In the genomic region with DNA sequence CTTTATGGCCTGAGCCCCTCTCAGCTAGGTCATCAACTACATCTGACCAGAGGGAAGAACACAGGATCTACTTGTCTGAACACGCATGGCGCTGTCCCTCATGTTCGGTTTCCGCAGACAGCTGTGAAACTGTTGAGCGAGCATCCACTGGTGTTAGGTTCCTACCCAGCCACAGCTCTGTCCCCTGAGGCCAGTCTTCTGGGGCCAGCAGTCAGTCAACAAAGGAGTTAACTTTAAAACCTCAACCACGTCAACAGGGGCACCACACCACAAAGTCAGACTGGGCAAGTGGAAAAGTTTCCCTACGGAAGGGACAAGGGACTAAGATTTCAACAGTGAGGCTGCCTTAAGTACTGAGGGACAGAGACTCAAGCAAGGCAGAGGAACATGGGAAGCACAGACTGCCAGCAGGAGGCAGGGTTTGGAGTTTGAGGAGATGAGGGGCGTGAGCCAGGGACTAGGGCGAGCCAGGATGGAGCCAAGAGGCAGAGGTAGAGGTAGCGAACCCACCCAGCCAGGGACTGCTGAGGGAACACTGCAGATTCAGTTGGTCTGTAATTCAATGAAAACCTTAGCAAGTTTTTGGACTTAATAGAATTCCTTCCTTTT, we compare ENCODE assay signal across 11 mouse cellular contexts. TPM values are rescaled to one million over a fixed set of nuclear protein-coding genes. Genes with fewer than 3 reads are reported as not detected.
DNase-seq lines count a peak whose midpoint lies in the region; ATAC-seq and TF ChIP-seq lines count a peak whose summit lies in the region.
"Had no signal": no experiment of that assay in that cellular context is flagged by ENCODE, and none has a peak within 500 bp of the region (broad histone marks: within the 10 kb centered on the region; RNA-seq: fewer than 3 reads in every experiment).

No protein-coding gene starts in this region.

- no peaks in the 10 kb centered on the region for H3K9me3 ChIP-seq in intestine, embryonic 16.5 days (ENCODE audit: control insufficient read depth, low read length)
- H3K9me3 ChIP-seq in intestine, embryonic 15.5 days = no peaks in the 10 kb centered on the region

- peak overlapping the region; percentile 9; the same call in 1 of the 2 replicates for H3K27ac ChIP-seq in intestine, embryonic 16.5 days (ENCODE audit: low read length)
- no peak overlapping the region for H3K27ac ChIP-seq in intestine, embryonic 15.5 days
- H3K27ac ChIP-seq in cortical plate, adult 2 months (ENCODE audit: insufficient read depth, low read length) = no peak overlapping the region
- 0 out of 2 replicates have a peak overlapping the region, but pooled peaks have one; percentile 1 for H3K27ac ChIP-seq in olfactory bulb, adult 2 months (ENCODE audit: insufficient read depth, low read depth, low read length)

- peaks cover 73% of the 10 kb centered on the region for H3K4me1 ChIP-seq in intestine, embryonic 16.5 days (ENCODE audit: control insufficient read depth, insufficient read depth, low read length)
- peaks cover 74% of the 10 kb centered on the region for H3K4me1 ChIP-seq in intestine, embryonic 15.5 days (replicated peaks)
- peaks cover 2% of the 10 kb centered on the region; the same call in 1 of the 2 replicates for H3K4me1 ChIP-seq in cortical plate, adult 2 months (ENCODE audit: control insufficient read depth, insufficient read depth, low read length)
- H3K4me1 ChIP-seq in olfactory bulb, adult 2 months (ENCODE audit: control insufficient read depth, insufficient read depth, low read length) = peaks cover 53% of the 10 kb centered on the region

- H3K27me3 ChIP-seq in intestine, embryonic 16.5 days (replicated peaks; ENCODE audit: control insufficient read depth, insufficient read depth, low read length) = no peaks in the 10 kb centered on the region
- H3K27me3 ChIP-seq in intestine, embryonic 15.5 days (replicated peaks) = no peaks in the 10 kb centered on the region

- 0 out of 2 replicates have a peak overlapping the region, but pooled peaks have one; percentile 40 for H3K9ac ChIP-seq in intestine, embryonic 16.5 days (ENCODE audit: low read depth, low read length)
- no peak overlapping the region for H3K9ac ChIP-seq in intestine, embryonic 15.5 days

- H3K4me3 ChIP-seq in intestine, embryonic 16.5 days (ENCODE audit: low read length) = no peak overlapping the region
- H3K4me3 ChIP-seq in intestine, embryonic 15.5 days (replicated peaks) = no peak overlapping the region
- no peak overlapping the region for H3K4me3 ChIP-seq in cortical plate, adult 2 months (ENCODE audit: insufficient read depth, low read length)
- H3K4me3 ChIP-seq in olfactory bulb, adult 2 months (ENCODE audit: insufficient read depth, low read depth, low read length) = no peak overlapping the region

- TF ChIP-seq POLR2A in cortical plate, adult 2 months (IDR thresholded peaks at IDR 0.05; ENCODE audit: extremely low read depth, insufficient read depth, low read length) = no peak
- TF ChIP-seq POLR2A in olfactory bulb, adult 2 months (IDR thresholded peaks at IDR 0.05; ENCODE audit: insufficient read depth, low read depth, low read length) = no peak

- H3K36me3 ChIP-seq in intestine, embryonic 16.5 days (ENCODE audit: control insufficient read depth, insufficient read depth, low read length) = no peaks in the 10 kb centered on the region
- no peaks in the 10 kb centered on the region for H3K36me3 ChIP-seq in intestine, embryonic 15.5 days

- 77% methylated on average over 10 of the region's 10 CpGs for WGBS in intestine, embryonic 16.5 days
- 71% methylated on average over 10 of the region's 10 CpGs for WGBS in intestine, embryonic 15.5 days
- WGBS in olfactory bulb, adult 2 months = 54% methylated on average over 10 of the region's 10 CpGs

- ATAC-seq in intestine, embryonic 16.5 days = no peak
- no peak for ATAC-seq in intestine, embryonic 15.5 days

- TF ChIP-seq CTCF in cortical plate, adult 2 months (IDR thresholded peaks at IDR 0.05; ENCODE audit: extremely low read depth, insufficient read depth, low read length) = peak; percentile 16; the same call in 1 of the 2 replicates
- no peak for TF ChIP-seq CTCF in olfactory bulb, adult 2 months (IDR thresholded peaks at IDR 0.05; ENCODE audit: insufficient read depth, low read depth, low read length)

- H3K4me2 ChIP-seq in intestine, embryonic 16.5 days (ENCODE audit: low read depth, low read length) = no peak overlapping the region
- no peak overlapping the region for H3K4me2 ChIP-seq in intestine, embryonic 15.5 days (replicated peaks)

- DNase-seq in lung, postnatal 14 days = peak; percentile 2
- no peak for DNase-seq in lung, postnatal 25 days (ENCODE audit: low spot score)
- DNase-seq in frontal cortex, postnatal 25 days (ENCODE audit: low spot score in 2 of 2) = no peak
- DNase-seq: cerebellum, adult 11-12 months; layer of hippocampus, adult 9-11 months; right cerebral cortex, postnatal 14 days; thymus, adult 2 months had no signal

RNA-seq across cellular contexts. Expression of gene Map3k1, which starts 7.0 kb away (rescaled TPM):
- polyA plus RNA-seq in intestine, embryonic 16.5 days (2015; fragmentation: Nextera tagmentation; extraction: Ambion mirVana) = 20.5 and 21.8 TPM in 2 replicates
- 22.3 and 24.1 TPM in 2 replicates for polyA plus RNA-seq in intestine, embryonic 15.5 days (2015; fragmentation: Nextera tagmentation; extraction: Ambion mirVana)
- 5.4 and 5.7 TPM in 2 replicates for polyA plus RNA-seq in cortical plate, adult 2 months (2012; rRNA removed)
- polyA plus RNA-seq in olfactory bulb, adult 2 months (2012; ENCODE audit: insufficient read depth, insufficient read length, low replicate concordance, missing spikeins) = 135 TPM in 1 of 2 replicates, not detected in the other

Comparison
In these comparisons a context has a peak if more than half of its experiments do, and no peak if none do; other contexts are left out.
1. H3K27ac ChIP-seq: peak in intestine, embryonic 16.5 days (single experiment) and olfactory bulb, adult 2 months (single experiment); none in intestine, embryonic 15.5 days (single experiment) and cortical plate, adult 2 months (single experiment).